ENCODE assay signal across 20 mouse cellular contexts in the genomic region with DNA sequence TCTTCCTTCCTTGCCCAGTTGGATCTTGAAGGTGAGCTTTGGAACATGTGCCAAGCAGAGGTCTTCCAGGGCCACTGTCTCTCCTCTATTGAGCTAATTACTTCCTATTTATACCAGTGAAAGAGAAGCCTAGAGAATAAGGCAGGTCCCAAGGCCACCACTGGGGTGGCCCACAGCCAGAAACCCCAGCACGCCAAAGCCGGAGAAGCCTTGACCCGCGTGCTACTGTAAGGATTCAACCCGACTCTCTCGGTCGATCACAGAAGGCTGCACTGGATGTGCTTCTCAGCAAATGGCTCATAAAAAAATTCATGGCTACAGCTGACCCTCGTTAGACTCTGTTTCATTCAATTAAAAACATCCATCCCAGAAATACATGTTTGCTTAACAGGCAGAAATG.
A peak's percentile ranks its signal among the peaks of the same experiment; 100 is the strongest.
DNase-seq lines count a peak whose midpoint lies in the region; ATAC-seq and TF ChIP-seq lines count a peak whose summit lies in the region.
"Had no signal": no experiment of that assay in that cellular context is flagged by ENCODE, and none has a peak within 500 bp of the region (broad histone marks: within the 10 kb centered on the region; RNA-seq: fewer than 3 reads in every experiment).

No protein-coding gene starts in this region.

- peak; percentile 27 for DNase-seq in gastrocnemius, postnatal 10 days
- DNase-seq in gastrocnemius, adult 18-20 months (ENCODE audit: low spot score), result no peak
- peak; percentile 69 for DNase-seq in kidney, postnatal 0 days (ENCODE audit: low spot score)
- peak; percentile 70 for DNase-seq in adrenal gland, postnatal 14 days
- peak; percentile 61 to 69 for DNase-seq in kidney, postnatal 4 days
- DNase-seq in lung, postnatal 10 days, result no peak
- no peak for DNase-seq in left cerebral cortex, postnatal 4 days
- DNase-seq: cerebellum, adult 11-12 months; gastrocnemius, postnatal 25 days; layer of hippocampus, postnatal 36 days; thymus, adult 18-20 months; thymus, postnatal 4 days had no signal

- no peaks in the 10 kb centered on the region for H3K27me3 ChIP-seq in kidney, postnatal 0 days (ENCODE audit: insufficient read depth, low read length)
- H3K27me3 ChIP-seq in kidney, embryonic 16.5 days (ENCODE audit: insufficient read depth, low read length), result no peaks in the 10 kb centered on the region
- H3K27me3 ChIP-seq: lung, embryonic 15.5 days had no signal

- no peaks in the 10 kb centered on the region for H3K4me1 ChIP-seq in kidney, postnatal 0 days (replicated peaks; ENCODE audit: insufficient read depth, low read length)
- H3K4me1 ChIP-seq in kidney, embryonic 16.5 days (ENCODE audit: insufficient read depth, low read length), result no peaks in the 10 kb centered on the region; the same call in 1 of the 2 replicates
- H3K4me1 ChIP-seq: midbrain, embryonic 10.5 days had no signal

- 72% methylated on average over 8 of the region's 8 CpGs for WGBS in kidney, postnatal 0 days
- whole genome bisulfite sequencing in kidney, embryonic 16.5 days, result 65% methylated on average over 8 of the region's 8 CpGs

- no peak overlapping the region for H3K27ac ChIP-seq in kidney, postnatal 0 days
- H3K27ac ChIP-seq in kidney, embryonic 16.5 days (ENCODE audit: low read length), result no peak overlapping the region
- H3K27ac ChIP-seq: embryonic facial prominence, embryonic 10.5 days; liver, embryonic 14.5 days; lung, embryonic 15.5 days; macrophage; midbrain, embryonic 10.5 days had no signal

- no peak for TF ChIP-seq CTCF in kidney, postnatal 0 days (IDR thresholded peaks at IDR 0.05; ENCODE audit: low read depth)

- H3K4me2 ChIP-seq in kidney, postnatal 0 days (ENCODE audit: low read length), result no peak overlapping the region
- no peak overlapping the region for H3K4me2 ChIP-seq in kidney, embryonic 16.5 days (replicated peaks; ENCODE audit: low read depth, low read length)
- H3K4me2 ChIP-seq: lung, embryonic 15.5 days had no signal

- no peak overlapping the region for H3K9ac ChIP-seq in kidney, postnatal 0 days (ENCODE audit: low read depth, low read length)
- no peak overlapping the region for H3K9ac ChIP-seq in kidney, embryonic 16.5 days (replicated peaks; ENCODE audit: low read length)
- H3K9ac ChIP-seq: liver, embryonic 14.5 days; lung, embryonic 15.5 days had no signal

- no peaks in the 10 kb centered on the region for H3K9me3 ChIP-seq in kidney, postnatal 0 days (replicated peaks; ENCODE audit: low read length)
- H3K9me3 ChIP-seq in kidney, embryonic 16.5 days (ENCODE audit: low read length), result no peaks in the 10 kb centered on the region
- H3K9me3 ChIP-seq: embryonic facial prominence, embryonic 10.5 days; lung, embryonic 15.5 days; midbrain, embryonic 10.5 days had no signal

- no peak for ATAC-seq in kidney, postnatal 0 days (replicated peaks; ENCODE audit: low FRiP score, low read depth)
- ATAC-seq in kidney, embryonic 16.5 days (ENCODE audit: low FRiP score, low TSS enrichment), result no peak
- ATAC-seq: activated CD4-positive, CD25-positive, alpha-beta regulatory T cell, adult 4 months; CD4-positive, CD25-positive, alpha-beta regulatory T cell, adult 4 months had no signal

- intact Hi-C loops in left cerebral cortex, postnatal 4 days (cut with DNase I), result no loop called here

- H3K36me3 ChIP-seq in kidney, postnatal 0 days (ENCODE audit: insufficient read depth, low read length), result no peaks in the 10 kb centered on the region
- H3K36me3 ChIP-seq in kidney, embryonic 16.5 days (ENCODE audit: insufficient read depth, low read length), result no peaks in the 10 kb centered on the region
- H3K36me3 ChIP-seq: embryonic facial prominence, embryonic 10.5 days; lung, embryonic 15.5 days; midbrain, embryonic 10.5 days had no signal

- H3K4me3 ChIP-seq in kidney, postnatal 0 days (replicated peaks; ENCODE audit: low read depth, low read length), result no peak overlapping the region
- no peak overlapping the region for H3K4me3 ChIP-seq in kidney, embryonic 16.5 days (ENCODE audit: low read length)
- H3K4me3 ChIP-seq: embryonic facial prominence, embryonic 10.5 days; lung, embryonic 15.5 days; midbrain, embryonic 10.5 days had no signal

Comparison
In these comparisons a context has a peak if more than half of its experiments do, and no peak if none do; other contexts are left out.
1. DNase-seq: peak in gastrocnemius, postnatal 10 days (single experiment), kidney, postnatal 0 days (single experiment), adrenal gland, postnatal 14 days (single experiment) and kidney, postnatal 4 days (2 of 2); none in gastrocnemius, adult 18-20 months (single experiment), lung, postnatal 10 days (single experiment) and left cerebral cortex, postnatal 4 days (single experiment).